Mouse (Mus musculus) heart, embryonic 16.5 days (tissue): ENCODE results near the gene March1. TPM values are rescaled to one million over a fixed set of nuclear protein-coding genes. Genes with fewer than 3 reads are reported as not detected.

ENCODE experiments used
- ATAC-seq: fragments of 200-750 bp; cut with Nextera tagmentation; replicated peaks from 2 replicates; pipeline ENCODE4 v1.8.0; 2017; ENCODE audit warnings: moderate number of reproducible peaks; ENCODE audit not compliant: insufficient read depth, low FRiP score; ENCODE audit errors: extremely low read depth
- H3K27ac ChIP-seq: fragments of 300-500 bp; sonication (generic); 2 replicates; pipeline ENCODE4 v1.5.1; 2014; ENCODE audit warnings: mild to moderate bottlenecking, low read length, control low read depth, moderate library complexity
- H3K27me3 ChIP-seq: fragments of 300-500 bp; sonication (generic); 2 replicates; pipeline ENCODE4 v1.6.1; 2014; ENCODE audit warnings: low read length, mixed read lengths; ENCODE audit not compliant: control insufficient read depth, insufficient read depth
- H3K36me3 ChIP-seq: fragments of 300-500 bp; sonication (generic); 2 replicates; pipeline ENCODE4 v1.6.1; 2014; ENCODE audit not compliant: control insufficient read depth, insufficient read depth
- H3K4me1 ChIP-seq: fragments of 300-500 bp; sonication (generic); 2 replicates; pipeline ENCODE4 v1.6.1; 2014; ENCODE audit warnings: low read length, mixed read lengths; ENCODE audit not compliant: control insufficient read depth, insufficient read depth
- H3K4me2 ChIP-seq: fragments of 300-500 bp; sonication (generic); 2 replicates; pipeline ENCODE4 v1.6.1; 2014; ENCODE audit warnings: low read depth, mild to moderate bottlenecking, control low read depth, low read length
- H3K4me3 ChIP-seq: fragments of 300-500 bp; sonication (generic); 2 replicates; pipeline ENCODE4 v1.5.1; 2014; ENCODE audit warnings: mild to moderate bottlenecking, control low read depth, low read length
- H3K9ac ChIP-seq: fragments of 300-500 bp; sonication (generic); 2 replicates; pipeline ENCODE4 v1.6.1; 2014; ENCODE audit warnings: low read length, control low read depth
- H3K9me3 ChIP-seq: fragments of 300-500 bp; sonication (generic); replicated peaks from 2 replicates; pipeline ENCODE4 v1.6.1; 2016; ENCODE audit warnings: low read length; ENCODE audit not compliant: control insufficient read depth
- WGBS: fragments of 180-500 bp; shearing (Covaris S2); extraction: QIAGEN DNeasy Blood & Tissue Kit; methylation state at CpG from one replicate; pipeline ENCODE4 v1.1.7; 2014; 5-methylcytosine and 5-hydroxymethylcytosine counted together
- polyA plus RNA-seq: library from polyadenylated mRNA; unstranded; fragments of >200 nt; fragmentation: Nextera tagmentation; extraction: Ambion mirVana; gene quantifications from 2 replicates; pipeline ENCODE4 v1.2.1, GENCODE M21; 2015

March1 gene
- polyA plus RNA-seq, 1 experiment from 2014 or later: 0.62 TPM

- ATAC-seq: no peak
- WGBS: 93% methylated on average over 2 of the region's 2 CpGs
- H3K36me3 ChIP-seq: no peaks in the 10 kb centered on the region
Measured at GRCm38 (mm10) chr8:66185226-66185625, 567.5 kb downstream of the March1 start.

GRCm38 (mm10) chr8:66194416-66194815, 576.7 kb downstream of the March1 start:
- Histone ChIP-seq H3K4me1 (no peaks in the 10 kb centered on the region), H3K36me3 (no peaks in the 10 kb centered on the region), H3K27ac (no peak overlapping the region), H3K9ac (no peak overlapping the region), H3K4me3 (no peak overlapping the region), H3K27me3 (no peaks in the 10 kb centered on the region), H3K9me3 (no peaks in the 10 kb centered on the region), H3K4me2 (no peak overlapping the region)
- no peak for ATAC-seq
- WGBS: 66% methylated on average over 2 of the region's 2 CpGs

More at GRCm38 (mm10) chr8:66185226-66185625, 567.5 kb downstream of the March1 start:
- Histone ChIP-seq H3K27me3 (no peaks in the 10 kb centered on the region), H3K4me1 (0 out of 2 replicates have a peak, but pooled peaks cover 2% of the 10 kb centered on the region), H3K9ac (no peak overlapping the region), H3K9me3 (no peaks in the 10 kb centered on the region), H3K4me2 (no peak overlapping the region), H3K27ac (no peak overlapping the region), H3K4me3 (no peak overlapping the region)

GRCm38 (mm10) chr8:66200169-66200568, 582.5 kb downstream of the March1 start:
- 67% methylated on average over 3 of the region's 3 CpGs for WGBS

GRCm38 (mm10) chr8:66203814-66204438, 586.2 kb downstream of the March1 start:
- Histone ChIP-seq H3K9ac (no peak overlapping the region), H3K4me3 (no peak overlapping the region), H3K9me3 (no peaks in the 10 kb centered on the region), H3K27me3 (no peaks in the 10 kb centered on the region), H3K4me1 (no peaks in the 10 kb centered on the region), H3K27ac (no peak overlapping the region), H3K4me2 (no peak overlapping the region), H3K36me3 (no peaks in the 10 kb centered on the region)
- 79% methylated on average over 7 of the region's 7 CpGs for WGBS
- ATAC-seq: no peak

More at GRCm38 (mm10) chr8:66200169-66200568, 582.5 kb downstream of the March1 start:
- H3K36me3 ChIP-seq: no peaks in the 10 kb centered on the region
- no peak overlapping the region for H3K27ac ChIP-seq
- no peak overlapping the region for H3K4me3 ChIP-seq
- no peaks in the 10 kb centered on the region for H3K4me1 ChIP-seq
- H3K27me3 ChIP-seq: no peaks in the 10 kb centered on the region
- no peak overlapping the region for H3K4me2 ChIP-seq
- H3K9ac ChIP-seq: no peak overlapping the region
- no peaks in the 10 kb centered on the region for H3K9me3 ChIP-seq
- no peak for ATAC-seq

- WGBS: 61% methylated on average over 2 of the region's 2 CpGs
- no peak for ATAC-seq
Measured at GRCm38 (mm10) chr8:66209553-66209952, 591.9 kb downstream of the March1 start.

GRCm38 (mm10) chr8:66210294-66210693, 592.6 kb downstream of the March1 start:
- 55% methylated on average over 2 of the region's 2 CpGs for WGBS
- Histone ChIP-seq H3K4me1 (no peaks in the 10 kb centered on the region), H3K9me3 (no peaks in the 10 kb centered on the region), H3K4me2 (no peak overlapping the region), H3K27ac (no peak overlapping the region), H3K4me3 (no peak overlapping the region), H3K9ac (no peak overlapping the region), H3K36me3 (no peaks in the 10 kb centered on the region), H3K27me3 (no peaks in the 10 kb centered on the region)
- ATAC-seq: no peak

More at GRCm38 (mm10) chr8:66209553-66209952, 591.9 kb downstream of the March1 start:
- H3K9ac ChIP-seq: no peak overlapping the region
- no peak overlapping the region for H3K4me3 ChIP-seq
- H3K27ac ChIP-seq: no peak overlapping the region
- no peak overlapping the region for H3K4me2 ChIP-seq
- no peaks in the 10 kb centered on the region for H3K36me3 ChIP-seq
- no peaks in the 10 kb centered on the region for H3K27me3 ChIP-seq
- no peaks in the 10 kb centered on the region for H3K4me1 ChIP-seq
- H3K9me3 ChIP-seq: no peaks in the 10 kb centered on the region

GRCm38 (mm10) chr8:66219974-66220373, 602.3 kb downstream of the March1 start:
- no peak overlapping the region for H3K9ac ChIP-seq
- no peak overlapping the region for H3K27ac ChIP-seq
- H3K27me3 ChIP-seq: no peaks in the 10 kb centered on the region
- no peak overlapping the region for H3K4me3 ChIP-seq
- ATAC-seq: no peak
- WGBS: 78% methylated on average over 1 of the region's 1 CpGs
- H3K36me3 ChIP-seq: no peaks in the 10 kb centered on the region
- no peaks in the 10 kb centered on the region for H3K9me3 ChIP-seq
- no peak overlapping the region for H3K4me2 ChIP-seq
- no peaks in the 10 kb centered on the region for H3K4me1 ChIP-seq

- no peak overlapping the region for H3K4me2 ChIP-seq
- no peaks in the 10 kb centered on the region for H3K4me1 ChIP-seq
- 78% methylated on average over 2 of the region's 2 CpGs for WGBS
- no peaks in the 10 kb centered on the region for H3K27me3 ChIP-seq
- no peak overlapping the region for H3K4me3 ChIP-seq
- no peaks in the 10 kb centered on the region for H3K36me3 ChIP-seq
- ATAC-seq: no peak
- no peak overlapping the region for H3K27ac ChIP-seq
- H3K9ac ChIP-seq: no peak overlapping the region
- H3K9me3 ChIP-seq: no peaks in the 10 kb centered on the region
Measured at GRCm38 (mm10) chr8:66229931-66230330, 612.2 kb downstream of the March1 start.

GRCm38 (mm10) chr8:66269546-66269945, 651.8 kb downstream of the March1 start:
- no peak overlapping the region for H3K4me3 ChIP-seq

More at GRCm38 (mm10) chr8:66269546-66269945, 651.8 kb downstream of the March1 start:
- Histone ChIP-seq H3K27ac (no peak overlapping the region), H3K9me3 (no peaks in the 10 kb centered on the region), H3K9ac (no peak overlapping the region), H3K36me3 (no peaks in the 10 kb centered on the region), H3K4me2 (no peak overlapping the region), H3K4me1 (no peaks in the 10 kb centered on the region), H3K27me3 (no peaks in the 10 kb centered on the region)
- WGBS: 48% methylated on average over 4 of the region's 4 CpGs
- no peak for ATAC-seq
